Mouse (Mus musculus) E14TG2a.4 (cell line): ENCODE measurements around the gene G3bp1.

Source experiments
- CTCF ChIP-seq: conservative IDR thresholded peaks from 2 replicates; pipeline ENCODE4 v1.5.1; 2014; ENCODE audit warnings: low read length
- NANOG ChIP-seq: IDR thresholded peaks from 2 replicates; pipeline ENCODE4 v1.6.1; 2014; ENCODE audit warnings: borderline replicate concordance, low read length, mixed read lengths
- POU5F1 ChIP-seq: IDR thresholded peaks from 2 replicates; pipeline ENCODE4 v1.6.1; 2014; ENCODE audit warnings: low read length, borderline replicate concordance

DNA sequence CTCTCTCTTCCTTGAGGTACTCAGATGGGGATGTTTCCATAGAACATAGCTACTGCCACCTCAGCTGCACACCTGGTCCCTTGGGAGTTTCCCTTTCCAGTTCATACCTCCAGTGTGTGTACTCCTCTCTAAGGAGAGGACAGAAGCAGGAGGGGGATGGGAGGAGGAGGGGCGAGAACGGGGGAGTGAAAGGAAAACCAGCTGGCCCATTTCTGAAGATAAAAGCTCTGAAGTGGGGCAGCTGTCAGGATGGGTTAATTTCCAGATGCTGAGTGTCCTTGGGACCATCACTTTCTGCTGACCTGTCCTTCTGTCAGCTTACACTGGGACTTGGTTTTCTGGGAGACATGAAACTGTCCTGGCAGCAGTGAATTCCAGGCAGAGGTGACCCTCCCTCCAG lies 65.3 kb downstream of the G3bp1 start:
- TF ChIP-seq CTCF: no peak
- TF ChIP-seq POU5F1: no peak
- no peak for TF ChIP-seq NANOG
